Mouse (Mus musculus) hindbrain, postnatal 0 days (tissue): ENCODE results near the gene Irf4. TPM values are rescaled to one million over a fixed set of nuclear protein-coding genes. Genes with fewer than 3 reads are reported as not detected.

Experiments used
- ATAC-seq: fragments of 200-750 bp; cut with Nextera tagmentation; 2 replicates; pipeline ENCODE4 v1.8.0; 2017; ENCODE audit warnings: mild to moderate bottlenecking, moderate TSS enrichment, moderate library complexity
- DNase-seq: peaks from one replicate; pipeline ENCODE4 v3.0.0-alpha.2; 2015; ENCODE audit warnings: low spot score
- H3K27ac ChIP-seq: fragments of 300-500 bp; sonication (generic); 2 replicates; pipeline ENCODE4 v1.5.1; 2014; ENCODE audit warnings: mild to moderate bottlenecking
- H3K27me3 ChIP-seq: fragments of 300-500 bp; sonication (generic); 2 replicates; pipeline ENCODE4 v1.6.1; 2014; ENCODE audit warnings: low read length, mixed read lengths; ENCODE audit not compliant: insufficient read depth
- H3K36me3 ChIP-seq: fragments of 300-500 bp; sonication (generic); 2 replicates; pipeline ENCODE4 v1.6.1; 2014; ENCODE audit warnings: low read length, mixed read lengths; ENCODE audit not compliant: insufficient read depth
- H3K4me1 ChIP-seq: fragments of 300-500 bp; sonication (generic); 2 replicates; pipeline ENCODE4 v1.6.1; 2014; ENCODE audit warnings: antibody characterized with exemption, low read length, mixed read lengths; ENCODE audit not compliant: insufficient read depth
- H3K4me2 ChIP-seq: fragments of 300-500 bp; sonication (generic); 2 replicates; pipeline ENCODE4 v1.6.1; 2014; ENCODE audit warnings: low read depth, mild to moderate bottlenecking, low read length, moderate library complexity, mixed read lengths
- H3K4me3 ChIP-seq: fragments of 300-500 bp; sonication (generic); 2 replicates; pipeline ENCODE4 v1.5.1; 2014; ENCODE audit warnings: low read length
- H3K9ac ChIP-seq: fragments of 300-500 bp; sonication (generic); replicated peaks from 2 replicates; pipeline ENCODE4 v1.6.1; 2014; ENCODE audit warnings: mild to moderate bottlenecking, low read length, moderate library complexity, mixed read lengths
- H3K9me3 ChIP-seq: fragments of 300-500 bp; sonication (generic); 2 replicates; pipeline ENCODE4 v1.6.1; 2016; ENCODE audit warnings: low read length, mixed read lengths
- CTCF ChIP-seq: IDR thresholded peaks from 2 replicates; pipeline ENCODE4 v1.5.1; 2016; ENCODE audit warnings: antibody characterized with exemption, control low read depth, low read depth
- WGBS: fragments of 180-500 bp; shearing (Covaris S2); extraction: QIAGEN DNeasy Blood & Tissue Kit; methylation state at CpG from one replicate; pipeline ENCODE4 v1.1.7; 2014; 5-methylcytosine and 5-hydroxymethylcytosine counted together
- polyA plus RNA-seq: library from polyadenylated mRNA; unstranded; fragments of >200 nt; fragmentation: Nextera tagmentation; extraction: Ambion mirVana; gene quantifications from 2 replicates; pipeline ENCODE4 v1.2.1, GENCODE M21; 2015
- total RNA-seq: library from RNA; depleted of rRNA; stranded (reverse); fragments of >200 nt; gene quantifications from 2 replicates; pipeline ENCODE4 v1.2.3, GENCODE M21; 2014

The Irf4 gene
- total and polyA plus RNA-seq, 2 experiments from 2014 or later, result 0.06 TPM; not detected in 1

DNA sequence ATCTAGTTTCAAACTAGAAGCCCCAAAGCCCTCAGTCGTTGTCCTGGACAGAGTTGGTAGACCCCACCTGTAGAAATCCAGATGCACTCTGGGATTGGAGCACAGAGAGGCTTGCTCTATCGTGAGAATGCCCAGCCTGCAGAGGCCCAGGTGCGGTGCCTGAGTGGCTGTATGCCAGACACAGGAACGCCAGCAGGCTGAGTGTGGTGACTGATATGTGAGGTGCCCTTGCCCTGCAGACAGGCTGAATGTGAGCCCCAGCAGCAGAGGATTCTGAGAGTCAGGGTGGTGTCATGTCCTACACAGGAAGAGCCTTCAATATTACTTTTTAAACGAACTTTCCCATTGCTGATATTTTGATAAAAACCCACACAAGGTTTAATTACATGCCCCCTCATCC, 16.9 kb downstream of the Irf4 start:
- TF ChIP-seq CTCF, result no peak
- H3K9me3 ChIP-seq, result no peaks in the 10 kb centered on the region
- H3K9ac ChIP-seq, result no peak overlapping the region
- H3K4me1 ChIP-seq, result no peaks in the 10 kb centered on the region
- no peaks in the 10 kb centered on the region for H3K27me3 ChIP-seq
- WGBS, result 76% methylated on average over 5 of the region's 5 CpGs
- H3K36me3 ChIP-seq, result no peaks in the 10 kb centered on the region
- H3K4me2 ChIP-seq, result no peak overlapping the region
- DNase-seq (no peak), ATAC-seq (no peak)
- H3K4me3 ChIP-seq, result no peak overlapping the region
- no peak overlapping the region for H3K27ac ChIP-seq

DNA sequence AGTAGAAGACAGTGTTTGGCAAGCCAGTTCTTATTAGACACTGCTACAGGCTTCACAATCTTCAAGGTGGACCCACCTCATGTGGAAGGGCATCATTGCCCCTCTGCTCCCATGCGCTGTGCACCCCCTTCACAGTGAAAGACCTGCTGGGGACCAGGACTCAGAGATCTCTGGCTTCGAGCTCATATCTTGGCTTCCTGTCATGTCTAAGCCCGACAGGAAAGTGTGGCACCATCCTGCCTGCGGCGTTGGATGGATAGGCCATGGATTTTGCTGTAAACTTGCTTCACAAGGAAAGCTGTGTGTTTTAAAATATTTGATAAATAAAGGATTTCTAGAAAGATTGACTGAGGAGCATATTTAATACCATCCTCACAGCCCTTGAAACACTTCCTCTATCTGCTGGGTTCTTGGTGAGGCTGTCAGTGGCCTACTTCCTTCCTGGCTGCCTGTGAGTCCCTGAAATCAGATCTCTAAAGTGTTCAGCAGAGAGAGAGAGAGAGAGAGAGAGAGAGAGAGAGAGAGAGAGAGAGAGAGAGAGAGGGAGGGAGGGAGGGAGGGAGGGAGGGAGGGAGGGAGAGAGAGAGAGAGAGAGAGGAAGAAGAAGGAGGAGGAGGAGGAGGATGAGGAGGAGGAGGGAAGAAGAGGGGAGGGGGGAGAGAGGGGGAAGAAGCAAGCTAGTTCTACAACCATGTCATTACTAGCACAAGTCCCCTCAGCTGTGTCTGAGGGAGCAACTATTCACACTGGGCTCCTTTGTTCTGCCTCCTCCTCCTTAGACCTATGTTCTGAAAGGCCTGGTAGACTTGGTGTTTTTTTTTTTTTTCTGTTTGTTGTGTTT, 17.8 kb downstream of the Irf4 start:
- H3K4me3 ChIP-seq, result no peak overlapping the region
- WGBS, result 88% methylated on average over 5 of the region's 5 CpGs
- no peaks in the 10 kb centered on the region for H3K27me3 ChIP-seq
- no peaks in the 10 kb centered on the region for H3K9me3 ChIP-seq
- no peak overlapping the region for H3K4me2 ChIP-seq
- no peaks in the 10 kb centered on the region for H3K4me1 ChIP-seq
- H3K9ac ChIP-seq, result no peak overlapping the region
- no peak for ATAC-seq
- no peaks in the 10 kb centered on the region for H3K36me3 ChIP-seq
- no peak overlapping the region for H3K27ac ChIP-seq
- no peak for TF ChIP-seq CTCF
- DNase-seq, result no peak

- no peak for ATAC-seq
- no peak overlapping the region for H3K4me3 ChIP-seq
- WGBS, result 90% methylated on average over 6 of the region's 6 CpGs
Observed at GRCm38 (mm10) chr13:30767477-30768127, 18.6 kb downstream of the Irf4 start.

GRCm38 (mm10) chr13:30776021-30776420, 27.0 kb downstream of the Irf4 start:
- DNase-seq (no peak), ATAC-seq (no peak)
- WGBS, result 84% methylated on average over 2 of the region's 2 CpGs
- H3K9me3 ChIP-seq, result 0 out of 2 replicates have a peak, but pooled peaks cover 2% of the 10 kb centered on the region
- H3K4me3 ChIP-seq, result no peak overlapping the region
- H3K36me3 ChIP-seq, result no peaks in the 10 kb centered on the region
- H3K9ac ChIP-seq, result no peak overlapping the region
- H3K27me3 ChIP-seq, result no peaks in the 10 kb centered on the region
- no peaks in the 10 kb centered on the region for H3K4me1 ChIP-seq
- no peak overlapping the region for H3K27ac ChIP-seq
- no peak overlapping the region for H3K4me2 ChIP-seq
- TF ChIP-seq CTCF, result no peak

More at GRCm38 (mm10) chr13:30767477-30768127, 18.6 kb downstream of the Irf4 start:
- no peaks in the 10 kb centered on the region for H3K9me3 ChIP-seq
- H3K9ac ChIP-seq, result no peak overlapping the region
- H3K27me3 ChIP-seq, result no peaks in the 10 kb centered on the region
- H3K4me1 ChIP-seq, result no peaks in the 10 kb centered on the region
- no peak overlapping the region for H3K4me2 ChIP-seq
- H3K27ac ChIP-seq, result no peak overlapping the region
- no peak for DNase-seq
- no peaks in the 10 kb centered on the region for H3K36me3 ChIP-seq
- no peak for TF ChIP-seq CTCF

DNA sequence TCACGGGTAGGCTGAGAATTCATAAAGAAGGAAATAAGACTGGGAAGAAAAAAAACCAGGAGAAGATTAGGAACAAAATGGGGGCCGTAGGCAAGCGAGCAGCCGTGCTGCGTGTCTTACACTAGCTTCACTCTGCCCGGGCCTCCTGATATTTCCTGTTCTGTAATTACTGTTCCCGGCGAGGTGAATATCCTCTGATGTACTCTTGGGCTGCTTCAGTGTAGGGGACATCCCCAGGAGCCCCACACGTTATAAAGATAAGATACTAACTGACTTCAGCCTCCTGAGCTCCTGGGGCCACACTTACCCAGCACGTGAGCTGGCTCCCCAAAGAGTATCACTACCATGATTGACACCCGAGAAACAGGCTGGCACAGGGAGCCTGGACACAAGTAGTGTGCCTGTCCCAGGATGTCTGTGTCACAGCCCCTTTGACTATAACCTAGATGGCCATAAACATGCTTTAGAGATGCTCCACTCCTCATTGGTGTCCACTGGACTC, 28.7 kb downstream of the Irf4 start:
- no peak overlapping the region for H3K4me2 ChIP-seq
- H3K4me1 ChIP-seq, result no peaks in the 10 kb centered on the region
- no peak for ATAC-seq

DNA sequence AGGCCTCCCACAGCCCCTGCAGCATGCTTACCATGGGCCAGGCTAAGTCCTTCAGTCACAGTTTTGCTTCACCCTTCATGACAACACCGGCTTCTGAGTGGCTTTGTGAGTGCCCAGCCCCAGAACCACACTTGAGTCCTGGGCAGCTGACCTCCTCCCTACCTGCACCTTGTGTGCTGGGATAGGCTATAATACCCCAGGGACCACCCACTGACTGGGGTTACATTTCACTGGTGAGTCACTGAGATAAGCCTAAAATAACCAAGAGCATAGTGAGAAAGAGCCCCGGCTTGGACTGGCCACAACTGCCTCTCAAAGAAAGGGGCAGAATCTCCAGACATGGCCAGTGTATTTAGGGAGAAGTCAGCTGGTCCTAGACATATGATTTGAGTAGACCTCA, 32.9 kb downstream of the Irf4 start:
- no peak overlapping the region for H3K9ac ChIP-seq
- H3K27me3 ChIP-seq, result no peaks in the 10 kb centered on the region
- H3K4me3 ChIP-seq, result no peak overlapping the region
- H3K9me3 ChIP-seq, result no peaks in the 10 kb centered on the region
- H3K4me2 ChIP-seq, result no peak overlapping the region
- DNase-seq (no peak), ATAC-seq (no peak)
- no peak overlapping the region for H3K27ac ChIP-seq
- no peak for TF ChIP-seq CTCF
- no peaks in the 10 kb centered on the region for H3K36me3 ChIP-seq
- 82% methylated on average over 2 of the region's 2 CpGs for WGBS
- no peaks in the 10 kb centered on the region for H3K4me1 ChIP-seq

More for the DNA sequence above, 28.7 kb downstream of the Irf4 start:
- no peak for DNase-seq
- Histone ChIP-seq H3K4me3 (no peak overlapping the region), H3K36me3 (no peaks in the 10 kb centered on the region), H3K9ac (no peak overlapping the region), H3K27me3 (no peaks in the 10 kb centered on the region), H3K27ac (no peak overlapping the region), H3K9me3 (0 out of 2 replicates have a peak, but pooled peaks cover 2% of the 10 kb centered on the region)
- TF ChIP-seq CTCF, result no peak
- 74% methylated on average over 11 of the region's 11 CpGs for WGBS
